Mouse (Mus musculus) lung, postnatal 0 days (tissue): ENCODE measurements around the gene Naa40.

Source experiments
- CTCF ChIP-seq: IDR thresholded peaks from 2 replicates; pipeline ENCODE4 v1.5.1; 2016; ENCODE audit warnings: antibody characterized with exemption, mild to moderate bottlenecking
- EP300 ChIP-seq: IDR thresholded peaks from 2 replicates; pipeline ENCODE4 v1.6.1; 2016; ENCODE audit warnings: antibody characterized with exemption, mild to moderate bottlenecking, control low read depth

- TF ChIP-seq CTCF (no peak), EP300 (no peak)
Measured at GRCm38 (mm10) chr19:7267781-7268721, 27.1 kb upstream of the Naa40 start.
